Mouse (Mus musculus) kidney, adult 11 months (tissue): ENCODE data around the gene Tspan14.

Experiments
- DNase-seq: peaks from one replicate; pipeline ENCODE4 v3.0.0; 2022

Tspan14 gene

GRCm38 (mm10) chr14:40968051-40968450 is 1.4 kb upstream of the Tspan14 start:
- no peak for DNase-seq

- no peak for DNase-seq
Observed at GRCm38 (mm10) chr14:40967598-40967900, 942 bp upstream of the Tspan14 start.

- DNase-seq, result peak; percentile 98
Observed at GRCm38 (mm10) chr14:40966862-40967597, 423 bp upstream of the Tspan14 start.

GRCm38 (mm10) chr14:40965507-40966356 is 875 bp downstream of the Tspan14 start:
- DNase-seq, result peak; percentile 83

GRCm38 (mm10) chr14:40964881-40965280 is 1.7 kb downstream of the Tspan14 start:
- peak; percentile 61 for DNase-seq

- no peak for DNase-seq
Observed at GRCm38 (mm10) chr14:40964214-40964610, 2.4 kb downstream of the Tspan14 start.

GRCm38 (mm10) chr14:40963501-40964213 is 3.0 kb downstream of the Tspan14 start:
- DNase-seq, result no peak

- DNase-seq, result peak; percentile 50
Observed at GRCm38 (mm10) chr14:40962365-40963290, 4.0 kb downstream of the Tspan14 start.

GRCm38 (mm10) chr14:40960237-40960636 is 6.4 kb downstream of the Tspan14 start:
- DNase-seq, result no peak

GRCm38 (mm10) chr14:40959586-40959985 is 7.0 kb downstream of the Tspan14 start:
- no peak for DNase-seq

- peak; percentile 64 for DNase-seq
Observed at GRCm38 (mm10) chr14:40958986-40959381, 7.6 kb downstream of the Tspan14 start.

GRCm38 (mm10) chr14:40958083-40958985 is 8.3 kb downstream of the Tspan14 start:
- no peak for DNase-seq

- DNase-seq, result no peak
Observed at GRCm38 (mm10) chr14:40957607-40958006, 9.0 kb downstream of the Tspan14 start.

- peak; percentile 51 for DNase-seq
Observed at GRCm38 (mm10) chr14:40956252-40957146, 10.1 kb downstream of the Tspan14 start.

- DNase-seq, result no peak
Observed at GRCm38 (mm10) chr14:40955596-40956251, 10.9 kb downstream of the Tspan14 start.

- DNase-seq, result no peak
Observed at GRCm38 (mm10) chr14:40955146-40955545, 11.5 kb downstream of the Tspan14 start.

- DNase-seq, result no peak
Observed at GRCm38 (mm10) chr14:40953381-40953780, 13.2 kb downstream of the Tspan14 start.

- no peak for DNase-seq
Observed at GRCm38 (mm10) chr14:40952715-40953114, 13.9 kb downstream of the Tspan14 start.

- no peak for DNase-seq
Observed at GRCm38 (mm10) chr14:40952301-40952700, 14.3 kb downstream of the Tspan14 start.
